Mouse (Mus musculus) ES-Bruce4 (cell line): Measurements from ENCODE around the gene Slc2a1.

ENCODE experiments used
- CTCF ChIP-seq: IDR thresholded peaks from one replicate; pipeline ENCODE4 v1.8.1; 2011; ENCODE audit warnings: low read depth, low read length
- EP300 ChIP-seq: IDR thresholded peaks from 2 replicates; pipeline ENCODE4 v1.6.1; 2011; ENCODE audit warnings: low read depth, low read length; ENCODE audit not compliant: insufficient read depth

- TF ChIP-seq EP300 (no peak), CTCF (no peak)
Observed at GRCm38 (mm10) chr4:119138776-119139175, 30.3 kb downstream of the Slc2a1 start.
